Mouse (Mus musculus) liver, embryonic 14.5 days (tissue): ENCODE data around the gene Caly. TPM values are rescaled to one million over a fixed set of nuclear protein-coding genes. Genes with fewer than 3 reads are reported as not detected.

Source experiments
- ATAC-seq: fragments of 200-750 bp; cut with Nextera tagmentation; 2 replicates; pipeline ENCODE4 v1.8.0; 2017; ENCODE audit warnings: moderate number of reproducible peaks, mild to moderate bottlenecking, moderate library complexity; ENCODE audit not compliant: insufficient read depth
- DNase-seq, 3 experiments: peaks; one replicate each; pipeline ENCODE4 v3.0.0-alpha.2; 2012 to 2013; ENCODE audit warnings: low read depth in 3 of 3, low spot score in 3 of 3
- H3K27ac ChIP-seq: fragments of 300-500 bp; sonication (generic); 2 replicates; pipeline ENCODE4 v1.5.1; 2014; ENCODE audit warnings: moderate library complexity, mild to moderate bottlenecking, control low read depth, inconsistent platforms
- H3K27me3 ChIP-seq: fragments of 300-500 bp; sonication (generic); 2 replicates; pipeline ENCODE4 v1.6.1; 2014; ENCODE audit warnings: mild to moderate bottlenecking, low read length, moderate library complexity; ENCODE audit not compliant: control insufficient read depth, insufficient read depth
- H3K36me3 ChIP-seq: fragments of 300-500 bp; sonication (generic); replicated peaks from 2 replicates; pipeline ENCODE4 v1.6.1; 2014; ENCODE audit warnings: low read depth; ENCODE audit not compliant: control insufficient read depth, insufficient read depth
- H3K4me1 ChIP-seq, 2 experiments: fragments of 200-500 bp in 1 of 2; fragments of 300-500 bp in 1 of 2; sonication (generic) in 1 of 2; replicated peaks; 2 replicates each; pipeline ENCODE4 v1.6.1; 2012 to 2014; ENCODE audit warnings: antibody characterized with exemption in 1 of 2, inconsistent platforms in 1 of 2, low read length in 1 of 2; ENCODE audit not compliant: control insufficient read depth in 2 of 2, insufficient read depth in 2 of 2
- H3K4me2 ChIP-seq: fragments of 300-500 bp; sonication (generic); 2 replicates; pipeline ENCODE4 v1.6.1; 2014; ENCODE audit warnings: low read depth, mild to moderate bottlenecking, control low read depth, moderate library complexity
- H3K4me3 ChIP-seq, 2 experiments: fragments of 200-500 bp in 1 of 2; fragments of 300-500 bp in 1 of 2; sonication (generic) in 1 of 2; 2 replicates each; pipeline ENCODE4 v1.5.1; 2012 to 2014; ENCODE audit warnings: low read depth in 2 of 2, low read length in 2 of 2, mild to moderate bottlenecking in 2 of 2, control low read depth in 1 of 2, inconsistent platforms in 1 of 2, moderate library complexity in 1 of 2; ENCODE audit not compliant: insufficient read depth in 1 of 2
- H3K9ac ChIP-seq: fragments of 300-500 bp; sonication (generic); replicated peaks from 2 replicates; pipeline ENCODE4 v1.6.1; 2014; ENCODE audit warnings: mild to moderate bottlenecking, control low read depth, moderate library complexity
- H3K9me3 ChIP-seq: fragments of 300-500 bp; sonication (generic); 2 replicates; pipeline ENCODE4 v1.6.1; 2016; ENCODE audit warnings: low read length, mixed read lengths; ENCODE audit not compliant: control insufficient read depth
- CTCF ChIP-seq: IDR thresholded peaks from 2 replicates; pipeline ENCODE4 v1.5.1; 2016; ENCODE audit warnings: antibody characterized with exemption, low read depth, control low read depth
- EP300 ChIP-seq: IDR thresholded peaks from 2 replicates; pipeline ENCODE4 v1.6.1; 2016; ENCODE audit warnings: antibody characterized with exemption, low read depth
- WGBS: fragments of 180-500 bp; shearing (Covaris S2); extraction: QIAGEN DNeasy Blood & Tissue Kit; methylation state at CpG from one replicate; pipeline ENCODE4 v1.1.7; 2014; ENCODE audit not compliant: insufficient replicate concordance; 5-methylcytosine and 5-hydroxymethylcytosine counted together
- polyA plus RNA-seq, 2 experiments: library from polyadenylated mRNA; depleted of rRNA in 1 of 2; stranded (reverse) in 1 of 2; unstranded in 1 of 2; fragments of >200 nt; fragmentation: Nextera tagmentation in 1 of 2; extraction: Ambion mirVana in 1 of 2; gene quantifications; 2 replicates each; pipeline versions ENCODE4 v1.2.1 to v1.2.3; 2012 to 2014

Gene Caly
- polyA plus RNA-seq, 2 experiments = not detected

DNA sequence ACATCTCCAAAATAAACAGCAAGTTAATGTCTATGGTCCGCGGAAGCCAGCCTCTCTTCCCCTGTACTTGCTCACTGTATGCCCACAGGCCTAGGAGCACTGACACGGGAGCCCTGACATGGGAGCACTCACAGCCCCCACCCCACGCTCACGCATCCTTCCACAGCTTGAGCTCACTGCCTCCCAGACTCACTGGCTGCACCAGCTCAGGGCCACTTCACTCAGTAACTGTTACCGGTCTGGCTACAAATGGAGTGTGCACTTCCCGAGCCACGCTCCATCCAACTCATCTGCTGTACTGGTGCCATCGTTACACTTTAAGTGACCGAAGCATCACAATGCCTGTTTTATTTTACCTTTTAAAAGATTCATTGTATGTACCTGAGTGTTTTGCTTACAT lies 50.0 kb downstream of the Caly start:
- Histone ChIP-seq H3K27ac (no peak overlapping the region), H3K9ac (no peak overlapping the region), H3K4me3 (no peak overlapping the region), H3K27me3 (no peaks in the 10 kb centered on the region), H3K36me3 (peaks cover 55% of the 10 kb centered on the region), H3K9me3 (peaks cover 3% of the 10 kb centered on the region; the same call in 1 of the 2 replicates), H3K4me2 (no peak overlapping the region), H3K4me1 (peaks cover 3 to 10% of the 10 kb centered on the region in 2 experiments; a peak in 3 of 4 replicates)
- no peak for TF ChIP-seq CTCF
- TF ChIP-seq EP300 = no peak
- ATAC-seq (no peak), DNase-seq (no peak)
- WGBS = 94% methylated on average over 10 of the region's 10 CpGs

DNA sequence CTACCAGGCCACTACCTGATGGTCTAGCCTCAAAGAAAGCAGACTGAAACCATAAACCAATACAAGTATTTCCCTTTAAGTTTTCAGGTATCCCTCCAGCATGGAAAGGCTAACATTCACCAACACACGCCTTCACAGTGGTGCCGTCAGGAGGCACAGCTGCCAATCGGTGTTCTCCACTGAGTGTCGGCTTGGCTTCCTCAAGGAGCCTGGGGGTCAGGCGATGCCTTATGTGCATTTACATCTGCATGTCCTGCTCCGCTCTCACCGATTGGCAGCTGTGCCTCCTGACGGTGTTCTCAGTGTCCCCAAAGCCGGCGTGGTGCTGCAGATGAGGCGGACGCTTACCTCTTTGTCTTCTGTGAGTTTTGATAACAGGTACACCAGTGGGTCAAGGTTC lies 50.6 kb downstream of the Caly start:
- DNase-seq = no peak
- H3K4me1 ChIP-seq = peaks cover 3 to 5% of the 10 kb centered on the region in 2 experiments; a peak in 3 of 4 replicates
- TF ChIP-seq EP300 (no peak), CTCF (no peak)
- no peaks in the 10 kb centered on the region for H3K27me3 ChIP-seq
- ATAC-seq = no peak
- no peak overlapping the region for H3K27ac ChIP-seq
- no peak overlapping the region for H3K4me3 ChIP-seq
- no peak overlapping the region for H3K4me2 ChIP-seq
- H3K36me3 ChIP-seq = peaks cover 55% of the 10 kb centered on the region
- peaks cover 3% of the 10 kb centered on the region; the same call in 1 of the 2 replicates for H3K9me3 ChIP-seq
- WGBS = 86% methylated on average over 12 of the region's 12 CpGs
- no peak overlapping the region for H3K9ac ChIP-seq

Other genes starting within 250 kb of the Caly start
- not detected in 2 replicates for gene Adgra1, start 248.4 kb downstream of the Caly start, polyA plus RNA-seq (2012; rRNA removed)
- gene Adgra1, start 248.4 kb downstream of the Caly start, polyA plus RNA-seq (2014; fragmentation: Nextera tagmentation; extraction: Ambion mirVana) = not detected in 2 replicates
- 0.01 and 0.04 TPM in 2 replicates for gene Kndc1, start 187.9 kb downstream of the Caly start, polyA plus RNA-seq (2012; rRNA removed)
- not detected in 2 replicates for gene Kndc1, start 187.9 kb downstream of the Caly start, polyA plus RNA-seq (2014; fragmentation: Nextera tagmentation; extraction: Ambion mirVana)
- gene Utf1, start 138.8 kb downstream of the Caly start, polyA plus RNA-seq (2012; rRNA removed) = not detected in 2 replicates
- not detected in 2 replicates for gene Utf1, start 138.8 kb downstream of the Caly start, polyA plus RNA-seq (2014; fragmentation: Nextera tagmentation; extraction: Ambion mirVana)
- gene 6430531B16Rik, start 103.8 kb downstream of the Caly start, polyA plus RNA-seq (2012; rRNA removed) = 0.04 TPM in 1 of 2 replicates, not detected in the other
- not detected in 2 replicates for gene 6430531B16Rik, start 103.8 kb downstream of the Caly start, polyA plus RNA-seq (2014; fragmentation: Nextera tagmentation; extraction: Ambion mirVana)
- 0.83 and 0.98 TPM in 2 replicates for gene Adam8, start 90.0 kb downstream of the Caly start, polyA plus RNA-seq (2012; rRNA removed)
- 0.34 and 0.46 TPM in 2 replicates for gene Adam8, start 90.0 kb downstream of the Caly start, polyA plus RNA-seq (2014; fragmentation: Nextera tagmentation; extraction: Ambion mirVana)
- 19.8 and 25.6 TPM in 2 replicates for gene Zfp511, start 46.2 kb downstream of the Caly start, polyA plus RNA-seq (2012; rRNA removed)
- gene Zfp511, start 46.2 kb downstream of the Caly start, polyA plus RNA-seq (2014; fragmentation: Nextera tagmentation; extraction: Ambion mirVana) = 16.9 and 20.0 TPM in 2 replicates
- gene Tubgcp2, start 45.9 kb downstream of the Caly start, polyA plus RNA-seq (2012; rRNA removed) = 17.4 and 19.3 TPM in 2 replicates
- 21.6 and 25.3 TPM in 2 replicates for gene Tubgcp2, start 45.9 kb downstream of the Caly start, polyA plus RNA-seq (2014; fragmentation: Nextera tagmentation; extraction: Ambion mirVana)
- gene Msx3, start 33.5 kb downstream of the Caly start, polyA plus RNA-seq (2012; rRNA removed) = not detected in 2 replicates
- gene Msx3, start 33.5 kb downstream of the Caly start, polyA plus RNA-seq (2014; fragmentation: Nextera tagmentation; extraction: Ambion mirVana) = not detected in 2 replicates
- gene Prap1, start 10.8 kb upstream of the Caly start, polyA plus RNA-seq (2012; rRNA removed) = 0.87 TPM in 1 of 2 replicates, not detected in the other
- not detected in 2 replicates for gene Prap1, start 10.8 kb upstream of the Caly start, polyA plus RNA-seq (2014; fragmentation: Nextera tagmentation; extraction: Ambion mirVana)
- gene Fuom, start 19.9 kb upstream of the Caly start, polyA plus RNA-seq (2012; rRNA removed) = 6.3 and 6.7 TPM in 2 replicates
- 7.7 and 9.2 TPM in 2 replicates for gene Fuom, start 19.9 kb upstream of the Caly start, polyA plus RNA-seq (2014; fragmentation: Nextera tagmentation; extraction: Ambion mirVana)
- 4.2 and 5.4 TPM in 2 replicates for gene Paox, start 33.3 kb upstream of the Caly start, polyA plus RNA-seq (2012; rRNA removed)
- gene Paox, start 33.3 kb upstream of the Caly start, polyA plus RNA-seq (2014; fragmentation: Nextera tagmentation; extraction: Ambion mirVana) = 10.4 and 10.5 TPM in 2 replicates
- 36.5 and 45.7 TPM in 2 replicates for gene Echs1, start 33.9 kb upstream of the Caly start, polyA plus RNA-seq (2012; rRNA removed)
- gene Echs1, start 33.9 kb upstream of the Caly start, polyA plus RNA-seq (2014; fragmentation: Nextera tagmentation; extraction: Ambion mirVana) = 97.2 and 99.0 TPM in 2 replicates
- 10.1 and 14.6 TPM in 2 replicates for gene Mtg1, start 55.0 kb upstream of the Caly start, polyA plus RNA-seq (2012; rRNA removed)
- gene Mtg1, start 55.0 kb upstream of the Caly start, polyA plus RNA-seq (2014; fragmentation: Nextera tagmentation; extraction: Ambion mirVana) = 17.3 and 18.5 TPM in 2 replicates
- gene Sprn, start 72.3 kb upstream of the Caly start, polyA plus RNA-seq (2012; rRNA removed) = 0.01 TPM in 1 of 2 replicates, not detected in the other
- gene Sprn, start 72.3 kb upstream of the Caly start, polyA plus RNA-seq (2014; fragmentation: Nextera tagmentation; extraction: Ambion mirVana) = not detected in 2 replicates
- gene Olfr522, start 82.2 kb upstream of the Caly start, polyA plus RNA-seq (2012; rRNA removed) = not detected in 2 replicates
- gene Olfr522, start 82.2 kb upstream of the Caly start, polyA plus RNA-seq (2014; fragmentation: Nextera tagmentation; extraction: Ambion mirVana) = not detected in 2 replicates
- not detected in 2 replicates for gene Olfr523, start 90.7 kb upstream of the Caly start, polyA plus RNA-seq (2012; rRNA removed)
- not detected in 2 replicates for gene Olfr523, start 90.7 kb upstream of the Caly start, polyA plus RNA-seq (2014; fragmentation: Nextera tagmentation; extraction: Ambion mirVana)
- not detected in 2 replicates for gene Olfr524, start 123.4 kb upstream of the Caly start, polyA plus RNA-seq (2012; rRNA removed)
- not detected in 2 replicates for gene Olfr524, start 123.4 kb upstream of the Caly start, polyA plus RNA-seq (2014; fragmentation: Nextera tagmentation; extraction: Ambion mirVana)
- gene Cd163l1, start 135.7 kb upstream of the Caly start, polyA plus RNA-seq (2012; rRNA removed) = 0.03 and 0.07 TPM in 2 replicates
- gene Cd163l1, start 135.7 kb upstream of the Caly start, polyA plus RNA-seq (2014; fragmentation: Nextera tagmentation; extraction: Ambion mirVana) = not detected in 2 replicates
- gene 5830411N06Rik, start 164.7 kb upstream of the Caly start, polyA plus RNA-seq (2012; rRNA removed) = not detected in 2 replicates
- gene 5830411N06Rik, start 164.7 kb upstream of the Caly start, polyA plus RNA-seq (2014; fragmentation: Nextera tagmentation; extraction: Ambion mirVana) = not detected in 2 replicates
- not detected in 2 replicates for gene Olfr525, start 238.3 kb upstream of the Caly start, polyA plus RNA-seq (2012; rRNA removed)
- not detected in 2 replicates for gene Olfr525, start 238.3 kb upstream of the Caly start, polyA plus RNA-seq (2014; fragmentation: Nextera tagmentation; extraction: Ambion mirVana)